24 mouse cellular contexts compared by ENCODE assay signal in genomic region chr16:33262096-33262495, GRCm38 (mm10). TPM values are rescaled to one million over a fixed set of nuclear protein-coding genes. Genes with fewer than 3 reads are reported as not detected.
A peak's percentile ranks its signal among the peaks of the same experiment; 100 is the strongest.
DNase-seq lines count a peak whose midpoint lies in the region; ATAC-seq and TF ChIP-seq lines count a peak whose summit lies in the region.
"Had no signal": no experiment of that assay in that cellular context is flagged by ENCODE, and none has a peak within 500 bp of the region (broad histone marks: within the 10 kb centered on the region; RNA-seq: fewer than 3 reads in every experiment).

No protein-coding gene starts in this region.

- 39% methylated on average over 1 of the region's 1 CpGs for WGBS in heart, embryonic 15.5 days
- 6% methylated on average over 1 of the region's 1 CpGs for WGBS in heart, adult 2 months
- WGBS in lung, embryonic 14.5 days = 50% methylated on average over 1 of the region's 1 CpGs

- no peaks in the 10 kb centered on the region for H3K9me3 ChIP-seq in heart, embryonic 15.5 days (replicated peaks)
- no peaks in the 10 kb centered on the region for H3K9me3 ChIP-seq in lung, embryonic 14.5 days (ENCODE audit: low read depth, low read length)
- H3K9me3 ChIP-seq in G1E (replicated peaks) = no peaks in the 10 kb centered on the region
- H3K9me3 ChIP-seq: embryonic facial prominence, embryonic 13.5 days; forebrain, embryonic 15.5 days; hindbrain, embryonic 10.5 days; megakaryocyte, embryonic 14.5 days had no signal

- no peak for TF ChIP-seq EP300 in heart, adult 2 months (IDR thresholded peaks at IDR 0.05; ENCODE audit: insufficient read depth, low read depth, low read length)

- peaks cover 29% of the 10 kb centered on the region for H3K4me1 ChIP-seq in heart, embryonic 15.5 days (replicated peaks)
- peaks cover 13% of the 10 kb centered on the region for H3K4me1 ChIP-seq in heart, adult 2 months (ENCODE audit: control insufficient read depth, insufficient read depth, low read length)
- H3K4me1 ChIP-seq in lung, embryonic 14.5 days (ENCODE audit: insufficient read depth) = peaks cover 14% of the 10 kb centered on the region
- peaks cover 40% of the 10 kb centered on the region for H3K4me1 ChIP-seq in G1E (ENCODE audit: insufficient read depth, low read depth, low read length)
- H3K4me1 ChIP-seq: forebrain, embryonic 15.5 days; hindbrain, embryonic 10.5 days had no signal

- TF ChIP-seq POLR2A in heart, adult 2 months (IDR thresholded peaks at IDR 0.05; ENCODE audit: insufficient read depth, low read depth, low read length) = no peak

- no peak overlapping the region for H3K9ac ChIP-seq in heart, embryonic 15.5 days
- no peak overlapping the region for H3K9ac ChIP-seq in heart, adult 2 months (ENCODE audit: low read depth, low read length)
- no peak overlapping the region for H3K9ac ChIP-seq in lung, embryonic 14.5 days
- H3K9ac ChIP-seq: embryonic facial prominence, embryonic 13.5 days; forebrain, embryonic 15.5 days had no signal

- intact Hi-C loops in heart, adult 2 months (cut with DNase I) = no loop called here

- no peaks in the 10 kb centered on the region for H3K27me3 ChIP-seq in heart, embryonic 15.5 days
- no peaks in the 10 kb centered on the region for H3K27me3 ChIP-seq in heart, adult 2 months (ENCODE audit: control insufficient read depth, insufficient read depth, low read length)
- H3K27me3 ChIP-seq in lung, embryonic 14.5 days (ENCODE audit: insufficient read depth, low read length) = no peaks in the 10 kb centered on the region
- no peaks in the 10 kb centered on the region for H3K27me3 ChIP-seq in G1E (ENCODE audit: insufficient read depth, low read length)
- H3K27me3 ChIP-seq: embryonic facial prominence, embryonic 13.5 days; forebrain, embryonic 15.5 days; megakaryocyte, embryonic 14.5 days; Patski had no signal

- peak overlapping the region; percentile 76 for H3K27ac ChIP-seq in heart, embryonic 15.5 days
- H3K27ac ChIP-seq in heart, adult 2 months = no peak overlapping the region
- H3K27ac ChIP-seq in lung, embryonic 14.5 days (ENCODE audit: low read depth) = peak overlapping the region; percentile 50; the same call in 1 of the 2 replicates
- H3K27ac ChIP-seq: embryonic facial prominence, embryonic 13.5 days; forebrain, embryonic 15.5 days; hindbrain, embryonic 10.5 days; hindbrain, postnatal 0 days; layer of hippocampus, adult 2 months had no signal

- no peak for TF ChIP-seq CTCF in heart, adult 2 months (IDR thresholded peaks at IDR 0.05)
- no peak for TF ChIP-seq CTCF in lung, embryonic 14.5 days (IDR thresholded peaks at IDR 0.05; ENCODE audit: low read depth)
- TF ChIP-seq CTCF in G1E (IDR thresholded peaks at IDR 0.05; ENCODE audit: low read depth, low read length) = no peak

- H3K36me3 ChIP-seq in heart, embryonic 15.5 days = peaks cover 29% of the 10 kb centered on the region
- H3K36me3 ChIP-seq in heart, adult 2 months (ENCODE audit: control insufficient read depth, insufficient read depth, low read length) = peaks cover 13% of the 10 kb centered on the region
- peaks cover 40% of the 10 kb centered on the region for H3K36me3 ChIP-seq in lung, embryonic 14.5 days (ENCODE audit: insufficient read depth)
- H3K36me3 ChIP-seq in G1E (replicated peaks) = peaks cover 49% of the 10 kb centered on the region

- peak overlapping the region; percentile 15; the same call in 1 of the 2 replicates for H3K4me2 ChIP-seq in heart, embryonic 15.5 days
- H3K4me2 ChIP-seq in lung, embryonic 14.5 days = no peak overlapping the region
- H3K4me2 ChIP-seq: embryonic facial prominence, embryonic 13.5 days; forebrain, embryonic 15.5 days had no signal

- ATAC-seq in heart, embryonic 15.5 days (replicated peaks; ENCODE audit: insufficient number of reproducible peaks, insufficient read depth, low FRiP score, low read depth) = no peak
- ATAC-seq in lung, embryonic 14.5 days (ENCODE audit: insufficient read depth) = 0 out of 2 replicates have a peak, but pooled peaks have one; percentile 14
- ATAC-seq in G1E (ENCODE audit: extremely low read depth, insufficient number of reproducible peaks, low FRiP score, poor library complexity, severe bottlenecking) = no peak
- 0 out of 2 replicates have a peak, but pooled peaks have one; percentile 7 for ATAC-seq in common myeloid progenitor, adult 5-6 weeks (replicated peaks; ENCODE audit: low read depth, poor library complexity, severe bottlenecking)
- ATAC-seq in cerebellum, adult (ENCODE audit: insufficient number of reproducible peaks, low FRiP score, low TSS enrichment) = no peak
- ATAC-seq: forebrain, embryonic 15.5 days; hindbrain, postnatal 0 days; midbrain, embryonic 16.5 days; Patski had no signal

- H3K79me2 ChIP-seq in heart, adult 2 months (replicated peaks; ENCODE audit: control insufficient read depth, insufficient read depth, low read length) = peaks cover 2% of the 10 kb centered on the region

- no peak for DNase-seq in heart, adult 2 months
- no peak for DNase-seq in lung, embryonic 14.5 days
- DNase-seq in lung, adult 18-20 months = no peak
- no peak for DNase-seq in G1E (ENCODE audit: low spot score)
- DNase-seq: adrenal gland, adult 8-10 months; cerebellum, adult 11 months; cerebellum, postnatal 10 days; gastrocnemius, postnatal 25 days; kidney, adult 18-20 months; kidney, postnatal 14 days; lung, adult 2 months; retina, postnatal 1 day; thymus, postnatal 14 days had no signal

- no peak overlapping the region for H3K4me3 ChIP-seq in heart, embryonic 15.5 days
- no peak overlapping the region for H3K4me3 ChIP-seq in heart, adult 2 months
- H3K4me3 ChIP-seq in lung, embryonic 14.5 days (ENCODE audit: low read depth, low read length) = no peak overlapping the region
- peak overlapping the region; percentile 33; the same call in 1 of the 2 replicates for H3K4me3 ChIP-seq in G1E (ENCODE audit: low read depth, low read length)
- H3K4me3 ChIP-seq: embryonic facial prominence, embryonic 13.5 days; forebrain, embryonic 15.5 days; hindbrain, embryonic 10.5 days; layer of hippocampus, adult 2 months had no signal

RNA-seq across cellular contexts. Expression of gene Snx4, which starts 10.9 kb away (rescaled TPM):
- 73.9 and 77.6 TPM in 2 replicates for polyA plus RNA-seq in heart, embryonic 15.5 days (2015; fragmentation: Nextera tagmentation; extraction: Ambion mirVana)
- 10 to 100 TPM; 21.5 to 21.7 TPM for total RNA-seq in heart, adult 2 months (2021)
- polyA plus RNA-seq in heart, adult 2 months (2012; rRNA removed) = 11.7 and 16.6 TPM in 2 replicates
- polyA plus RNA-seq in lung, embryonic 14.5 days (2014; fragmentation: Nextera tagmentation; extraction: Ambion mirVana) = 110 and 113 TPM in 2 replicates
- total RNA-seq in G1E (2014; fragmentation: Nextera tagmentation) (47.0 and 49.4 TPM in 2 replicates), G1E (2017) (56.3 and 62.0 TPM in 2 replicates)
- polyA plus RNA-seq in G1E (2012) = 20.1 and 33.2 TPM in 2 replicates
- total RNA-seq in common myeloid progenitor, adult 5-6 weeks (2017) = 63.6 and 76.9 TPM in 2 replicates

Comparison
In these comparisons a context has a peak if more than half of its experiments do, and no peak if none do; other contexts are left out.
1. ATAC-seq: peak in lung, embryonic 14.5 days (single experiment) and common myeloid progenitor, adult 5-6 weeks (single experiment); none in heart, embryonic 15.5 days (single experiment), G1E (single experiment) and cerebellum, adult (single experiment).